Mouse (Mus musculus): ENCODE measurements around the gene Prim1. TPM values are rescaled to one million over a fixed set of nuclear protein-coding genes. Genes with fewer than 3 reads are reported as not detected.
"Not testable (repeated sequence)": the region's sequence is repeated elsewhere in the genome, so short reads cannot be mapped to it uniquely, and the experiment has no call there.

Prim1 gene
- polyA plus RNA-seq, 1 experiment, result 2.3 TPM

DNA sequence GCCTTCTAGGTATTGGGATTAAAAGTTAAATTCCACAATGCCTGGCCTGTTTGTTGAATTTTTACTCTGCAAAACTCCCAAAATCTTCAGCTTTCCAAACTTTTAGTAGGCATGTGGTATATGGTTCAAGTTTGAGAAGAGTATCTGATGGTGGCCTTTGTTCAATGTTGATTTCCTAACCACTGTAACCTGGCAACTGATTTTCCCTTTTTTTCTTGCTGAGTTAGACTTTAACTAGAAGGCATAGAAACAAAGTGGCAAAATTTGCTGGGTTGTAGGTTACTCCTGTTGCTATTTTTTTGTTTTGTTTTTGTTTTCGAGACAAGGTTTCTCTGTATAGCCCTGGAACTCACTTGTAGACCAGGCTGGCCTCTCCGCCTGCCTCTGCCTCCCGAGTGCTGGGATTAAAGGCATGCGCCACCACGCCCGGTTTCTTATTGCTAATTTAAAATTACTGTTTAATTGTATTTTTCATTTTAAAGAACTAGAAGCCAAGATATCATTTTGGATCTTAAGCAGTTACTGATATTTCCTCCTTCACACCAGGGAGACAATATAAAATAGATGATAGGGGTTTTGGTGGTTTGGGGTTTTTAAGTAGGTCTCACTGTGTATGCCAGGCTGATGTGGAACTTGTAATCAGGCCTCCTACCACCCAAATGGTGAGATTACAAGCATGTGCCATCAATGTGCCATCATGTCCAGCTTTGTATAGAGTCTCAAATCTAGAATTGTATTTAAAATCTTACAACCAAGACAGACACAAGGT is 47.4 kb downstream of the Prim1 start:
- TF ChIP-seq CTCF (IDR thresholded peaks at IDR 0.05; ENCODE audit: insufficient read depth, low read length), result no peak
- TF ChIP-seq POLR2A (IDR thresholded peaks at IDR 0.05; ENCODE audit: borderline replicate concordance, extremely low read depth, low read depth, low read length), result no peak
- H3K4me3 ChIP-seq (replicated peaks; ENCODE audit: extremely low read depth, low read depth, low read length), result no peak overlapping the region
- no peak for DNase-seq
- 87% methylated on average over 6 of the region's 6 CpGs for WGBS
- peaks cover 17% of the 10 kb centered on the region for H3K4me1 ChIP-seq (ENCODE audit: control insufficient read depth, insufficient read depth, low read length)

DNA sequence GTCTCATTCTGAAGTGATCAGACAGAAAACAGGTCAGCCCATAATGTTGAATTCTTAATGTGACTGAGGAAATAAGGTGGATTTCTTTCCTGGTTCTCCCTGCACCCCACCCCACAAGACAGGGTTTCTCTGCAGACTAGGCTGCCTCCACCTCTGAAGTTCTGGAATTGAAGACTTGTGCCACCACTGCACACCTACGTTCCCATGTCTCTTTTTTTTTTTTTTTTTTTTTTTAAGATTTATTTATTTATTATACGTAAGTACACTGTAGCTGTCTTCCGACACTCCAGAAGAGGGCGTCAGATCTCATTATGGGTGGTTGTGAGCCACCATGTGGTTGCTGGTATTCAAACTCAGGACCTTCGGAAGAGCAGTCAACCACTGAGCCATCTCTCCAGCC is 51.1 kb downstream of the Prim1 start:
- no peak overlapping the region for H3K4me3 ChIP-seq (replicated peaks; ENCODE audit: extremely low read depth, low read depth, low read length)
- 54% methylated on average over 5 of the region's 5 CpGs for WGBS
- H3K4me1 ChIP-seq (ENCODE audit: control insufficient read depth, insufficient read depth, low read length), result peaks cover 11% of the 10 kb centered on the region; the same call in 1 of the 2 replicates
- TF ChIP-seq POLR2A (IDR thresholded peaks at IDR 0.05; ENCODE audit: borderline replicate concordance, extremely low read depth, low read depth, low read length) (no peak), CTCF (IDR thresholded peaks at IDR 0.05; ENCODE audit: insufficient read depth, low read length) (no peak)
- DNase-seq, result no peak

DNA sequence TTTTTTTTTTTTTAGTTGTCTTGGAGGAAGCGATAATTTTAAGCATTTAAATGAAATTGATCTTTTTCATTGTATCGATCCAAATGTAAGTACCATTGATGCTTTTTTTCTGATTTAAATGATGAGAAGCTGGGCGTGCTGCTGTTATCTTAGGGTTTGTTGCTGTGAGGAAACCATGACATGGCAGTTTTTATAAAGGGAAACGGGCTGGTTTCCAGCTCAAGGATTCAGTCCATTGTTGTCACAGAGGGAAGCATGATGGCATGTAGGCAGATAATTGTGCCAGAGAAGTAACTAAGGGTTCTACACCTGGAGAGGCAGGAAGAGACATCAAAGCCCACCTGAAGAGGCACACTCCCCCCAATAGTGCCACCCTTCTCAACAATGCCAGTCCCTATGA is 54.2 kb downstream of the Prim1 start:
- 65% methylated on average over 4 of the region's 4 CpGs for WGBS
- no peak for DNase-seq
- no peak overlapping the region for H3K4me3 ChIP-seq (replicated peaks; ENCODE audit: extremely low read depth, low read depth, low read length)
- TF ChIP-seq POLR2A (IDR thresholded peaks at IDR 0.05; ENCODE audit: borderline replicate concordance, extremely low read depth, low read depth, low read length), result no peak
- H3K4me1 ChIP-seq (ENCODE audit: control insufficient read depth, insufficient read depth, low read length), result peaks cover 11% of the 10 kb centered on the region; the same call in 1 of the 2 replicates

DNA sequence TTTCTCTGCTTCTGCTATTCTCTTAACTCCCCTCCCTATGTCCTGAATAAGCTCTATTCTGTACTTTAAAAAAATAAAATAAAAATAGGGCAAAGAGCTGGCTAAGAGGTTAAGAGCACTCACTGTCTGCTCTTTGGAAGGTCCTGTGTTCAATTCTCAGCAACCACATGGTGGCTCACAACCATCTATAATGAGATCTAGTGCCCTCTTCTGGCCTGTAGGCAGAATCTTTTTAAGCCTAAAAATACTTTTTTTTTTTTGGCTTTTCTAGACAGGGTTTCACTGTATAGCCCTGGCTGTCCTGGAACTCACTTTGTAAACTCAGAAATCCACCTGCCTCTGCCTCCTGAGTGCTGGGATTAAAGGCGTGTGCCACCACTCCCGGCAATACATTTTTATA is 55.5 kb downstream of the Prim1 start:
- DNase-seq; H3K4me3 ChIP-seq (replicated peaks; ENCODE audit: extremely low read depth, low read depth, low read length); H3K4me1 ChIP-seq (ENCODE audit: control insufficient read depth, insufficient read depth, low read length): not testable (repeated sequence)
- 94% methylated on average over 2 of the region's 2 CpGs for WGBS

DNA sequence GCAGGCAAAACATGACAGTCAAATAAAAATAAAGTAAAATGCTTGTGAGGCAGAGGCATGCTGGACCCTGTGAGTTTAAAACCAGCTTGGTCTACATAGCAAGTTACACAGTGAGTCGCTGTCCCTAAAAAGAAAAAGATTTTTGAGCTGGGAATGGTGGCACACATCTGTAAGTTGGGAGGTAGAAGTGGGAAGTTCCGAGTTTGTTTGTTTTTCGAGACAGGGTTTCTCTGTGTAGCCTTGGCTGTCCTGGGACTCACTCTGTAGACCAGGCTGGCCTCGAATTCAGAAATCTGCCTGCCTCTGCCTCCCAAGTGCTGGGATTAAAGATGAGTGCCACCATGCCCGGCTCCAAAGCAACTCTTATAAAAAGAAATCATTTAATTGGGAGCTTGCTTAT is 63.3 kb downstream of the Prim1 start:
- H3K4me3 ChIP-seq (replicated peaks; ENCODE audit: extremely low read depth, low read depth, low read length); H3K4me1 ChIP-seq (ENCODE audit: control insufficient read depth, insufficient read depth, low read length); DNase-seq: not testable (repeated sequence)
- WGBS, result 83% methylated on average over 5 of the region's 5 CpGs

Other genes with a start within 250 kb of the Prim1 start
- gene Rdh9, start 238.8 kb upstream of the Prim1 start, polyA plus RNA-seq (2012; rRNA removed), result 0.17 TPM in 1 of 2 replicates, not detected in the other
- 0.04 and 0.09 TPM in 2 replicates for gene Rdh16, start 214.0 kb upstream of the Prim1 start, polyA plus RNA-seq (2012; rRNA removed)
- gene Rdh19, start 165.2 kb upstream of the Prim1 start, polyA plus RNA-seq (2012; rRNA removed), result not detected in 2 replicates
- not detected in 2 replicates for gene Rdh16f2, start 148.7 kb upstream of the Prim1 start, polyA plus RNA-seq (2012; rRNA removed)
- 0.12 and 0.72 TPM in 2 replicates for gene Rdh7, start 126.4 kb upstream of the Prim1 start, polyA plus RNA-seq (2012; rRNA removed)
- gene Sdr9c7, start 116.7 kb upstream of the Prim1 start, polyA plus RNA-seq (2012; rRNA removed), result 2.9 TPM in 1 of 2 replicates, not detected in the other
- gene Hsd17b6, start 7.6 kb upstream of the Prim1 start, polyA plus RNA-seq (2012; rRNA removed), result 0.56 TPM in 1 of 2 replicates, not detected in the other
- gene Naca, start 20.4 kb downstream of the Prim1 start, polyA plus RNA-seq (2012; rRNA removed), result 102 and 113 TPM in 2 replicates
- 43.8 and 84.2 TPM in 2 replicates for gene Ptges3, start 43.8 kb downstream of the Prim1 start, polyA plus RNA-seq (2012; rRNA removed)
- 1,519 and 1,632 TPM in 2 replicates for gene Atp5b, start 68.1 kb downstream of the Prim1 start, polyA plus RNA-seq (2012; rRNA removed)
- 26.9 and 40.7 TPM in 2 replicates for gene Baz2a, start 76.4 kb downstream of the Prim1 start, polyA plus RNA-seq (2012; rRNA removed)
- 103 and 116 TPM in 2 replicates for gene Rbms2, start 165.1 kb downstream of the Prim1 start, polyA plus RNA-seq (2012; rRNA removed)
- gene Gls2, start 179.3 kb downstream of the Prim1 start, polyA plus RNA-seq (2012; rRNA removed), result 1.5 and 2.4 TPM in 2 replicates
- 5.6 and 9.9 TPM in 2 replicates for gene Spryd4, start 196.6 kb downstream of the Prim1 start, polyA plus RNA-seq (2012; rRNA removed)
- gene Mip, start 210.7 kb downstream of the Prim1 start, polyA plus RNA-seq (2012; rRNA removed), result not detected in 2 replicates
- gene Timeless, start 216.9 kb downstream of the Prim1 start, polyA plus RNA-seq (2012; rRNA removed), result 7.8 and 7.9 TPM in 2 replicates
- gene Apon, start 238.9 kb downstream of the Prim1 start, polyA plus RNA-seq (2012; rRNA removed), result 0.08 and 0.27 TPM in 2 replicates